Mouse (Mus musculus): ENCODE measurements at regions not wholly inside any gene's neighbourhood (a gene's known extent, or its start where the extent isn't known, plus 50 kb on each side); places are given as distances from the start of the nearest gene placed in this dataset.

- TF ChIP-seq CTCF (conservative IDR thresholded peaks at IDR 0.05; ENCODE audit: low read length) (no peak), NANOG (IDR thresholded peaks at IDR 0.05; ENCODE audit: borderline replicate concordance, low read length) (no peak), POU5F1 (IDR thresholded peaks at IDR 0.05; ENCODE audit: borderline replicate concordance, low read length) (no peak)
Measured at GRCm38 (mm10) chr17:47170978-47171593, 160.7 kb upstream of the Ubr2 start.
